Mouse (Mus musculus) adrenal gland, postnatal 4 days (tissue): ENCODE data around the gene Ppp2r5c. TPM values are rescaled to one million over a fixed set of nuclear protein-coding genes. Genes with fewer than 3 reads are reported as not detected.

Experiments used
- DNase-seq, 2 experiments: peaks; one replicate each; pipeline ENCODE4 v3.0.0; 2021 to 2022; ENCODE audit warnings: low spot score in 2 of 2, mixed read lengths in 2 of 2
- total RNA-seq, 2 experiments: library from RNA; stranded (reverse); gene quantifications; 2 replicates each; pipeline ENCODE4 v1.2.3; 2021

Gene Ppp2r5c
- total RNA-seq, 2 experiments from 2014 or later = 150 to 153 TPM

- peak; percentile 46 to 67 for DNase-seq
Observed at GRCm38 (mm10) chr12:110485585-110486331, 38.8 kb downstream of the Ppp2r5c start.

GRCm38 (mm10) chr12:110486852-110487251 lies 39.9 kb downstream of the Ppp2r5c start:
- no peak for DNase-seq

- DNase-seq = no peak
Observed at GRCm38 (mm10) chr12:110488031-110488430, 41.1 kb downstream of the Ppp2r5c start.

- no peak for DNase-seq
Observed at GRCm38 (mm10) chr12:110489946-110490701, 43.2 kb downstream of the Ppp2r5c start.

- no peak for DNase-seq
Observed at GRCm38 (mm10) chr12:110492436-110492835, 45.5 kb downstream of the Ppp2r5c start.

- no peak for DNase-seq
Observed at GRCm38 (mm10) chr12:110493597-110494369, 46.9 kb downstream of the Ppp2r5c start.

GRCm38 (mm10) chr12:110494846-110495245 lies 47.9 kb downstream of the Ppp2r5c start:
- DNase-seq = no peak

GRCm38 (mm10) chr12:110495260-110495659 lies 48.3 kb downstream of the Ppp2r5c start:
- DNase-seq = no peak

GRCm38 (mm10) chr12:110496016-110496415 lies 49.1 kb downstream of the Ppp2r5c start:
- DNase-seq = no peak

- no peak for DNase-seq
Observed at GRCm38 (mm10) chr12:110497013-110497412, 50.1 kb downstream of the Ppp2r5c start.

GRCm38 (mm10) chr12:110497485-110497884 lies 50.6 kb downstream of the Ppp2r5c start:
- DNase-seq = no peak

- no peak for DNase-seq
Observed at GRCm38 (mm10) chr12:110498283-110499224, 51.6 kb downstream of the Ppp2r5c start.

GRCm38 (mm10) chr12:110499225-110499992 lies 52.5 kb downstream of the Ppp2r5c start:
- no peak for DNase-seq

- DNase-seq = no peak
Observed at GRCm38 (mm10) chr12:110500095-110500494, 53.2 kb downstream of the Ppp2r5c start.

- DNase-seq = no peak
Observed at GRCm38 (mm10) chr12:110503406-110504144, 56.7 kb downstream of the Ppp2r5c start.

GRCm38 (mm10) chr12:110504145-110504490 lies 57.2 kb downstream of the Ppp2r5c start:
- no peak for DNase-seq

GRCm38 (mm10) chr12:110504793-110505192 lies 57.9 kb downstream of the Ppp2r5c start:
- DNase-seq = no peak

- no peak for DNase-seq
Observed at GRCm38 (mm10) chr12:110506046-110506445, 59.1 kb downstream of the Ppp2r5c start.

- no peak for DNase-seq
Observed at GRCm38 (mm10) chr12:110507714-110508297, 60.9 kb downstream of the Ppp2r5c start.
